22 mouse cellular contexts compared by ENCODE assay signal in the genomic region with DNA sequence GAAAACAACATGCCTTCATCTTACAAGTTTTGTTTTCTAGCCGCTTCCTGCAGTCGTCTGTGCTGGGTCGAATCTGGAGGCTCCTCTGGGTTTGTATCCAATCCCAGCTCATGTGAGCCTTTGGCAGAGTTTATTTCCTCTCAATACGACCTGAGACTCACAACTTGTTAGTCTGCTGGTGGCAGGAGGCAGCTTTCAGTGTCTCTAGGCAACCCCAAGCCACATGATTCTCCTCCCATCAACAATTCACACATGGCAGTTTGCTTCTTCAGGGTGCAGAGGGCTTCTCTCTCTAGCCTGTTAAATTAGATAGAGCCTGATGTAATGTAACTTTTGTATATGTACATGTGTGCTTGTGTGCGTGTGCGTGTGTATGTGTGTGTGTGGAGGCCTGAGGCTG. TPM values are rescaled to one million over a fixed set of nuclear protein-coding genes. Genes with fewer than 3 reads are reported as not detected.
A peak's percentile ranks its signal among the peaks of the same experiment; 100 is the strongest.
DNase-seq lines count a peak whose midpoint lies in the region; ATAC-seq and TF ChIP-seq lines count a peak whose summit lies in the region.
"Had no signal": no experiment of that assay in that cellular context is flagged by ENCODE, and none has a peak within 500 bp of the region (broad histone marks: within the 10 kb centered on the region; RNA-seq: fewer than 3 reads in every experiment).

No protein-coding gene starts in this region.

- no peak overlapping the region for H3K4me2 ChIP-seq in hindbrain, postnatal 0 days (ENCODE audit: low read depth, low read length)
- H3K4me2 ChIP-seq in hindbrain, embryonic 11.5 days (replicated peaks; ENCODE audit: low read depth, low read length), result no peak overlapping the region
- H3K4me2 ChIP-seq in midbrain, embryonic 16.5 days (ENCODE audit: low read length), result no peak overlapping the region
- H3K4me2 ChIP-seq: embryonic facial prominence, embryonic 15.5 days; forebrain, embryonic 15.5 days; hindbrain, embryonic 13.5 days had no signal

- no peaks in the 10 kb centered on the region for H3K36me3 ChIP-seq in hindbrain, postnatal 0 days (ENCODE audit: insufficient read depth, low read length)
- H3K36me3 ChIP-seq in hindbrain, embryonic 11.5 days (ENCODE audit: control insufficient read depth, insufficient read depth, low read length), result no peaks in the 10 kb centered on the region
- H3K36me3 ChIP-seq in midbrain, embryonic 16.5 days (ENCODE audit: control insufficient read depth, insufficient read depth, low read length), result no peaks in the 10 kb centered on the region
- no peaks in the 10 kb centered on the region for H3K36me3 ChIP-seq in midbrain, embryonic 10.5 days
- H3K36me3 ChIP-seq: embryonic facial prominence, embryonic 15.5 days; forebrain, embryonic 10.5 days; forebrain, embryonic 15.5 days; heart, embryonic 10.5 days; hindbrain, embryonic 13.5 days had no signal

- no peak overlapping the region for H3K27ac ChIP-seq in hindbrain, postnatal 0 days
- H3K27ac ChIP-seq in hindbrain, embryonic 11.5 days (ENCODE audit: low read depth, low read length), result no peak overlapping the region
- no peak overlapping the region for H3K27ac ChIP-seq in midbrain, embryonic 16.5 days (ENCODE audit: low read length)
- no peak overlapping the region for H3K27ac ChIP-seq in midbrain, embryonic 10.5 days (replicated peaks)
- H3K27ac ChIP-seq: embryonic facial prominence, embryonic 15.5 days; forebrain, embryonic 10.5 days; forebrain, embryonic 15.5 days; heart, embryonic 10.5 days; hindbrain, embryonic 13.5 days had no signal

- no peak for TF ChIP-seq POLR2A in brain, embryonic 14.5 days (IDR thresholded peaks at IDR 0.05; ENCODE audit: borderline replicate concordance, extremely low read depth, insufficient read depth, insufficient read length, poor library complexity, severe bottlenecking)

- DNase-seq in hindbrain, postnatal 0 days (ENCODE audit: low spot score), result peak; percentile 12
- DNase-seq in hindbrain, embryonic 11.5 days (ENCODE audit: low spot score), result no peak
- no peak for DNase-seq in midbrain, embryonic 10.5 days (ENCODE audit: low spot score)
- peak; percentile 15 for DNase-seq in brain, embryonic 14.5 days (ENCODE audit: low read depth)
- peak; percentile 14 to 36 for DNase-seq in layer of hippocampus, postnatal 14 days (ENCODE audit: low spot score in 2 of 2)
- no peak for DNase-seq in embryo, embryonic 11 days
- DNase-seq: adrenal gland, postnatal 14 days; cerebellum, adult 2 months; cerebellum, postnatal 10 days; gastrocnemius, postnatal 10 days; heart, adult 18-20 months; heart, postnatal 10 days; heart, postnatal 4 days had no signal

- WGBS in hindbrain, postnatal 0 days, result 55% methylated on average over 6 of the region's 6 CpGs
- WGBS in hindbrain, embryonic 11.5 days, result 74% methylated on average over 6 of the region's 6 CpGs
- WGBS in midbrain, embryonic 16.5 days, result 66% methylated on average over 6 of the region's 6 CpGs
- WGBS in midbrain, embryonic 10.5 days, result 78% methylated on average over 6 of the region's 6 CpGs

- H3K27me3 ChIP-seq in hindbrain, postnatal 0 days (ENCODE audit: insufficient read depth, low read length), result no peaks in the 10 kb centered on the region
- H3K27me3 ChIP-seq in hindbrain, embryonic 11.5 days (ENCODE audit: control insufficient read depth, insufficient read depth, low read length), result no peaks in the 10 kb centered on the region
- H3K27me3 ChIP-seq in midbrain, embryonic 16.5 days (ENCODE audit: control insufficient read depth, insufficient read depth, low read depth, low read length), result no peaks in the 10 kb centered on the region
- H3K27me3 ChIP-seq in midbrain, embryonic 10.5 days (ENCODE audit: low read depth, poor library complexity, severe bottlenecking), result no peaks in the 10 kb centered on the region
- H3K27me3 ChIP-seq: embryonic facial prominence, embryonic 15.5 days; forebrain, embryonic 15.5 days; hindbrain, embryonic 13.5 days had no signal

- H3K9me3 ChIP-seq in hindbrain, postnatal 0 days (ENCODE audit: low read length), result no peaks in the 10 kb centered on the region
- H3K9me3 ChIP-seq in hindbrain, embryonic 11.5 days (ENCODE audit: control insufficient read depth, low read length), result no peaks in the 10 kb centered on the region
- no peaks in the 10 kb centered on the region for H3K9me3 ChIP-seq in midbrain, embryonic 16.5 days (replicated peaks; ENCODE audit: control insufficient read depth, low read length, poor library complexity, severe bottlenecking)
- H3K9me3 ChIP-seq in midbrain, embryonic 10.5 days (replicated peaks), result no peaks in the 10 kb centered on the region
- H3K9me3 ChIP-seq: embryonic facial prominence, embryonic 15.5 days; forebrain, embryonic 10.5 days; forebrain, embryonic 15.5 days; heart, embryonic 10.5 days; hindbrain, embryonic 13.5 days had no signal

- no peaks in the 10 kb centered on the region for H3K4me1 ChIP-seq in hindbrain, postnatal 0 days (ENCODE audit: insufficient read depth, low read length)
- H3K4me1 ChIP-seq in hindbrain, embryonic 11.5 days (replicated peaks; ENCODE audit: control insufficient read depth, insufficient read depth, low read length), result no peaks in the 10 kb centered on the region
- peaks cover 6% of the 10 kb centered on the region for H3K4me1 ChIP-seq in midbrain, embryonic 16.5 days (ENCODE audit: control insufficient read depth, insufficient read depth, low read length)
- no peaks in the 10 kb centered on the region for H3K4me1 ChIP-seq in midbrain, embryonic 10.5 days
- H3K4me1 ChIP-seq: embryonic facial prominence, embryonic 15.5 days; forebrain, embryonic 10.5 days; forebrain, embryonic 15.5 days; heart, embryonic 10.5 days; hindbrain, embryonic 13.5 days had no signal

- no peak overlapping the region for H3K9ac ChIP-seq in hindbrain, postnatal 0 days (replicated peaks; ENCODE audit: low read length)
- H3K9ac ChIP-seq in hindbrain, embryonic 11.5 days (ENCODE audit: low read depth, low read length), result no peak overlapping the region
- H3K9ac ChIP-seq in midbrain, embryonic 16.5 days (ENCODE audit: low read depth, low read length), result no peak overlapping the region
- H3K9ac ChIP-seq: embryonic facial prominence, embryonic 15.5 days; forebrain, embryonic 15.5 days; hindbrain, embryonic 13.5 days had no signal

- peak; percentile 51; the same call in 1 of the 2 replicates for ATAC-seq in hindbrain, postnatal 0 days
- no peak for ATAC-seq in hindbrain, embryonic 11.5 days (ENCODE audit: low FRiP score)
- 0 out of 2 replicates have a peak, but pooled peaks have one; percentile 32 for ATAC-seq in midbrain, embryonic 16.5 days
- ATAC-seq: activated CD4-positive, CD25-positive, alpha-beta regulatory T cell, adult 4 months; forebrain, embryonic 15.5 days; Patski had no signal

- no peak overlapping the region for H3K4me3 ChIP-seq in hindbrain, postnatal 0 days (ENCODE audit: low read length)
- H3K4me3 ChIP-seq in hindbrain, embryonic 11.5 days (ENCODE audit: low read depth, low read length), result no peak overlapping the region
- no peak overlapping the region for H3K4me3 ChIP-seq in midbrain, embryonic 16.5 days (ENCODE audit: low read depth, low read length)
- H3K4me3 ChIP-seq in midbrain, embryonic 10.5 days, result no peak overlapping the region
- H3K4me3 ChIP-seq: embryonic facial prominence, embryonic 15.5 days; erythroblast, embryonic 14.5 days; forebrain, embryonic 10.5 days; forebrain, embryonic 15.5 days; heart, embryonic 10.5 days; hindbrain, embryonic 13.5 days had no signal

- TF ChIP-seq CTCF in hindbrain, postnatal 0 days (IDR thresholded peaks at IDR 0.05; ENCODE audit: low read depth), result no peak
- no peak for TF ChIP-seq CTCF in brain, embryonic 14.5 days (IDR thresholded peaks at IDR 0.05; ENCODE audit: borderline replicate concordance, extremely low read depth, insufficient read depth, insufficient read length)

RNA-seq across cellular contexts. Expression of a gene that starts 58.7 kb away (rescaled TPM):
- 35.0 and 46.8 TPM in 2 replicates for total RNA-seq in hindbrain, postnatal 0 days (2014; rRNA removed)
- 152 and 153 TPM in 2 replicates for polyA plus RNA-seq in hindbrain, postnatal 0 days (2015; fragmentation: Nextera tagmentation; extraction: Ambion mirVana)
- polyA plus RNA-seq in hindbrain, embryonic 11.5 days (2014; fragmentation: Nextera tagmentation; extraction: Ambion mirVana), result 177 and 188 TPM in 2 replicates
- 127 and 133 TPM in 2 replicates for polyA plus RNA-seq in midbrain, embryonic 16.5 days (2015; fragmentation: Nextera tagmentation; extraction: Ambion mirVana)
- polyA plus RNA-seq in midbrain, embryonic 10.5 days (2016; fragmentation: Nextera tagmentation; extraction: Ambion mirVana), result 170 and 176 TPM in 2 replicates
- 89.7 and 105 TPM in 2 replicates for polyA plus RNA-seq in brain, embryonic 14.5 days (2012; rRNA removed)
- total RNA-seq in layer of hippocampus, postnatal 14 days (2021), result 100 to 1,000 TPM; 142 to 144 TPM

Comparison
In these comparisons a context has a peak if more than half of its experiments do, and no peak if none do; other contexts are left out.
1. DNase-seq: peak in hindbrain, postnatal 0 days (single experiment), brain, embryonic 14.5 days (single experiment) and layer of hippocampus, postnatal 14 days (2 of 2); none in hindbrain, embryonic 11.5 days (single experiment), midbrain, embryonic 10.5 days (single experiment) and embryo, embryonic 11 days (single experiment).